Mouse (Mus musculus): ENCODE measurements at regions not wholly inside any gene's neighbourhood (a gene's known extent, or its start where the extent isn't known, plus 50 kb on each side); places are given as distances from the start of the nearest gene placed in this dataset.

- Histone ChIP-seq H3K9me3 (no peaks in the 10 kb centered on the region), H3K4me3 (no peak overlapping the region), H3K4me1 (no peaks in the 10 kb centered on the region), H3K27ac (no peak overlapping the region), H3K4me2 (no peak overlapping the region), H3K27me3 (no peaks in the 10 kb centered on the region), H3K9ac (no peak overlapping the region), H3K36me3 (no peaks in the 10 kb centered on the region)
- ATAC-seq (ENCODE audit: insufficient number of reproducible peaks, insufficient read depth, low FRiP score, low TSS enrichment, low read depth) = no peak
- WGBS = 65% methylated on average over 3 of the region's 3 CpGs
Measured at GRCm38 (mm10) chr15:68435961-68436360, 1935.3 kb upstream of the Lrrc6 start.

GRCm38 (mm10) chr15:68431251-68431650, 1930.5 kb upstream of the Lrrc6 start:
- H3K9me3 ChIP-seq = no peaks in the 10 kb centered on the region
- no peaks in the 10 kb centered on the region for H3K36me3 ChIP-seq
- H3K4me2 ChIP-seq = no peak overlapping the region
- H3K4me3 ChIP-seq = no peak overlapping the region
- no peak overlapping the region for H3K27ac ChIP-seq
- H3K4me1 ChIP-seq = no peaks in the 10 kb centered on the region
- 62% methylated on average over 2 of the region's 2 CpGs for WGBS
- H3K9ac ChIP-seq = no peak overlapping the region
- no peaks in the 10 kb centered on the region for H3K27me3 ChIP-seq
- ATAC-seq (ENCODE audit: insufficient number of reproducible peaks, insufficient read depth, low FRiP score, low TSS enrichment, low read depth) = no peak

- 57% methylated on average over 4 of the region's 4 CpGs for WGBS
- no peaks in the 10 kb centered on the region for H3K27me3 ChIP-seq
- H3K4me2 ChIP-seq = no peak overlapping the region
- no peaks in the 10 kb centered on the region for H3K4me1 ChIP-seq
- H3K27ac ChIP-seq = no peak overlapping the region
- ATAC-seq (ENCODE audit: insufficient number of reproducible peaks, insufficient read depth, low FRiP score, low TSS enrichment, low read depth) = no peak
- no peaks in the 10 kb centered on the region for H3K9me3 ChIP-seq
- no peak overlapping the region for H3K4me3 ChIP-seq
- H3K9ac ChIP-seq = no peak overlapping the region
- no peaks in the 10 kb centered on the region for H3K36me3 ChIP-seq
Measured at GRCm38 (mm10) chr15:68430486-68430885, 1929.8 kb upstream of the Lrrc6 start.

GRCm38 (mm10) chr15:68428444-68429228, 1927.9 kb upstream of the Lrrc6 start:
- Histone ChIP-seq H3K9me3 (no peaks in the 10 kb centered on the region), H3K27ac (no peak overlapping the region), H3K4me1 (no peaks in the 10 kb centered on the region), H3K4me2 (no peak overlapping the region), H3K36me3 (no peaks in the 10 kb centered on the region), H3K27me3 (no peaks in the 10 kb centered on the region), H3K4me3 (no peak overlapping the region), H3K9ac (no peak overlapping the region)
- 17% methylated on average over 6 of the region's 6 CpGs for WGBS
- ATAC-seq (ENCODE audit: insufficient number of reproducible peaks, insufficient read depth, low FRiP score, low TSS enrichment, low read depth) = no peak

GRCm38 (mm10) chr15:68417142-68417541, 1916.4 kb upstream of the Lrrc6 start:
- no peaks in the 10 kb centered on the region for H3K9me3 ChIP-seq
- no peak overlapping the region for H3K27ac ChIP-seq
- no peaks in the 10 kb centered on the region for H3K36me3 ChIP-seq
- H3K4me3 ChIP-seq = no peak overlapping the region
- no peak overlapping the region for H3K4me2 ChIP-seq
- no peaks in the 10 kb centered on the region for H3K4me1 ChIP-seq
- H3K27me3 ChIP-seq = no peaks in the 10 kb centered on the region
- WGBS = 11% methylated on average over 1 of the region's 1 CpGs
- ATAC-seq (ENCODE audit: insufficient number of reproducible peaks, insufficient read depth, low FRiP score, low TSS enrichment, low read depth) = no peak
- no peak overlapping the region for H3K9ac ChIP-seq

DNA sequence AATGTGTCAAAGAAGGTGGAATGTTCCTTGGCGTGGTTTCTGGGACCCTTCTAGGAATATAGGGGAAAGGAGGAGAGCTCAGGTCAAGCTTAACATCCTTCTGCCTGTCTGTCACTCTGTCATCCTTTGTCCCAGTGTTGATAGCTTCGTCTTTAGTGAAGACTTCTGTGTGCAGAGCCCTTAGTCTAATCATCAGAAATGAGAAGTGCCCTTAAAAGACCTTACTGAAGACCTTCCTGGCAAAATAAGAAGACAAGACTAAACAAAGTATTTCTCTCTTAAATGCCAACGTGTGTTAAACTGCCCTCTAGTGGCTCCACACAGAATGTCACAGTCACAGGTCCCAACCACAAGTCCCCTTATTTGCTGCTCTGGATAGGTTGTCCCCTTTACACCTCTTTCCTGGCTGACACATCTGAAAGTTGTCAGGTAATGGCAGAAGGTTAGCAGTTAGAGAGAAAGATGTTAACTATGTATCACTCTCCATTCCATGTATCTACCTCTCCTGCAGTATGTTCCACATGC, 1914.8 kb upstream of the Lrrc6 start:
- Histone ChIP-seq H3K4me3 (no peak overlapping the region), H3K9ac (no peak overlapping the region), H3K4me2 (no peak overlapping the region), H3K9me3 (no peaks in the 10 kb centered on the region), H3K36me3 (no peaks in the 10 kb centered on the region), H3K4me1 (no peaks in the 10 kb centered on the region), H3K27me3 (no peaks in the 10 kb centered on the region), H3K27ac (no peak overlapping the region)
- WGBS = 31% methylated on average over 3 of the region's 3 CpGs
- no peak for ATAC-seq (ENCODE audit: insufficient number of reproducible peaks, insufficient read depth, low FRiP score, low TSS enrichment, low read depth)

- no peak overlapping the region for H3K9ac ChIP-seq
- no peaks in the 10 kb centered on the region for H3K9me3 ChIP-seq
- H3K4me2 ChIP-seq = no peak overlapping the region
- no peaks in the 10 kb centered on the region for H3K4me1 ChIP-seq
- no peak overlapping the region for H3K4me3 ChIP-seq
- no peak for ATAC-seq (ENCODE audit: insufficient number of reproducible peaks, insufficient read depth, low FRiP score, low TSS enrichment, low read depth)
- 65% methylated on average over 4 of the region's 4 CpGs for WGBS
- H3K27me3 ChIP-seq = no peaks in the 10 kb centered on the region
- no peaks in the 10 kb centered on the region for H3K36me3 ChIP-seq
- no peak overlapping the region for H3K27ac ChIP-seq
Measured at GRCm38 (mm10) chr15:68414047-68414446, 1913.3 kb upstream of the Lrrc6 start.

DNA sequence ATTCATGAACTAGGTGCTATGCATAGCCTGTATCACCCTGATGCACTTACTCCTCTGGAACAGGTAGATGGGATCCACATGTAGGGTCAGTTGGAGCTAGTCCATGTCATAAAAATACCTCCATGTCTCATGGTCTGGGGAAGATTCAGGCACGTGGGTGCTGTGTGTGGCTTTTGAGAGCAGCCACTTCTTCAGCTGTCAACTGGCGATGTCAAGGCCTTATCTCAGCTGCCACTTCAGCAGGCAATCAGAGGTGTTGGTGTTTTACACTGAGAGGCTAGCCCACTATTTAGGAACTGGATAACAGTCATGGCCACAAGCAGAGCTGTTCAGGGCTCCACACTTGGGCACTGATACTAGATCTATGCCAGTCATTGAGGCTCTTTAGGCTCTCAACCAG, 1912.0 kb upstream of the Lrrc6 start:
- no peak for ATAC-seq (ENCODE audit: insufficient number of reproducible peaks, insufficient read depth, low FRiP score, low TSS enrichment, low read depth)
- H3K4me3 ChIP-seq = no peak overlapping the region
- H3K36me3 ChIP-seq = no peaks in the 10 kb centered on the region
- no peak overlapping the region for H3K9ac ChIP-seq
- H3K27ac ChIP-seq = no peak overlapping the region
- no peaks in the 10 kb centered on the region for H3K9me3 ChIP-seq
- no peak overlapping the region for H3K4me2 ChIP-seq
- 81% methylated on average over 2 of the region's 2 CpGs for whole genome bisulfite sequencing
- H3K4me1 ChIP-seq = no peaks in the 10 kb centered on the region
- no peaks in the 10 kb centered on the region for H3K27me3 ChIP-seq

GRCm38 (mm10) chr15:68412156-68412555, 1911.4 kb upstream of the Lrrc6 start:
- H3K27me3 ChIP-seq = no peaks in the 10 kb centered on the region
- H3K9ac ChIP-seq = no peak overlapping the region
- H3K4me3 ChIP-seq = no peak overlapping the region
- no peaks in the 10 kb centered on the region for H3K9me3 ChIP-seq
- WGBS = 87% methylated on average over 3 of the region's 3 CpGs
- no peaks in the 10 kb centered on the region for H3K4me1 ChIP-seq
- H3K27ac ChIP-seq = no peak overlapping the region
- no peaks in the 10 kb centered on the region for H3K36me3 ChIP-seq
- no peak overlapping the region for H3K4me2 ChIP-seq
- no peak for ATAC-seq (ENCODE audit: insufficient number of reproducible peaks, insufficient read depth, low FRiP score, low TSS enrichment, low read depth)

DNA sequence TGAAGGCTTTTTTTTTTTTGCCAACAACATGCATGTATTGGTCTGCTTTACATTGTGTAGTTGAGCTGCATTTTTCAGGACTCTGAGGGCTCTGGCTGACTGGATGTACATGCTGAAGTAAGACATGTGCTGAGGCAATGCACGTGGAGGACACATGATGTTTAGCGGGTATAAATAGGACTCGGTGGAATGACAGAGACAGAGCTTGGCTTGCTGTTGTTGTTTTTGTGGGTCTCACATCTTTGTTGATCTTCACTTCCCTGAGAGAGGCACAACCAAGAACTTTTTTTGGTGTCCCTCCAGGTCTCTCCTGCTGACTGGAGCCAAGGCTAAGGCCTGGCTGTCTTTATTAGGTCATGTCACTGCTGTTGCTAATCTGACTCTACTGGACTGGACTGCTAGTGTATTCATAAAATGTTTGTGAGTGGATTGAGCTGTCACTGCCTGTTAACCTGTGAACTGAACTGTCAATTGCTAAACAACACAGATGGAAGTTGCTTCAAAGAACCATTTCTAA, 1902.9 kb upstream of the Lrrc6 start:
- Histone ChIP-seq H3K36me3 (no peaks in the 10 kb centered on the region), H3K4me3 (no peak overlapping the region), H3K4me1 (no peaks in the 10 kb centered on the region), H3K27ac (no peak overlapping the region), H3K9me3 (no peaks in the 10 kb centered on the region), H3K9ac (no peak overlapping the region), H3K27me3 (no peaks in the 10 kb centered on the region), H3K4me2 (no peak overlapping the region)
- 89% methylated on average over 3 of the region's 3 CpGs for WGBS
- no peak for ATAC-seq (ENCODE audit: insufficient number of reproducible peaks, insufficient read depth, low FRiP score, low TSS enrichment, low read depth)

DNA sequence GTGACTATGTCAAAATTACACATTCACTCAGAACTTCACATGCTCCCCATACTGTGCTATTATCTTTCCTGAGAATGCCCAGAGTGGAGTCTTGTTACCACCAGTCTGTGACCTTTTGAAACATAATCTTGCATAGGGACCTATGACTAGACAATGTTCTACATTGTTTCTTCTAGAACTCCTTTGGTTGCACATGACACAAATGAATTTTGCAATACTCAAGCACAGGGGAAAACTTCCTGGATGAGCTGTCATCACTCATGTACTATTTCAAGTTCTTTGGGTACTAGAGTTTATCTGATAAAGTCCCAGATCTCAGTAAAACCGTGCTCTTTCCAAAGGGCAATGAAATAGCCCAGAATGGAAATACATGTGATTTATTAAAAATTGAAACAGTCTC, 1901.0 kb upstream of the Lrrc6 start:
- H3K4me2 ChIP-seq = no peak overlapping the region
- no peaks in the 10 kb centered on the region for H3K36me3 ChIP-seq
- no peak overlapping the region for H3K27ac ChIP-seq
- no peak overlapping the region for H3K4me3 ChIP-seq
- H3K4me1 ChIP-seq = no peaks in the 10 kb centered on the region
- WGBS = 71% methylated on average over 1 of the region's 1 CpGs
- H3K9me3 ChIP-seq = no peaks in the 10 kb centered on the region
- no peaks in the 10 kb centered on the region for H3K27me3 ChIP-seq
- ATAC-seq (ENCODE audit: insufficient number of reproducible peaks, insufficient read depth, low FRiP score, low TSS enrichment, low read depth) = no peak
- no peak overlapping the region for H3K9ac ChIP-seq

DNA sequence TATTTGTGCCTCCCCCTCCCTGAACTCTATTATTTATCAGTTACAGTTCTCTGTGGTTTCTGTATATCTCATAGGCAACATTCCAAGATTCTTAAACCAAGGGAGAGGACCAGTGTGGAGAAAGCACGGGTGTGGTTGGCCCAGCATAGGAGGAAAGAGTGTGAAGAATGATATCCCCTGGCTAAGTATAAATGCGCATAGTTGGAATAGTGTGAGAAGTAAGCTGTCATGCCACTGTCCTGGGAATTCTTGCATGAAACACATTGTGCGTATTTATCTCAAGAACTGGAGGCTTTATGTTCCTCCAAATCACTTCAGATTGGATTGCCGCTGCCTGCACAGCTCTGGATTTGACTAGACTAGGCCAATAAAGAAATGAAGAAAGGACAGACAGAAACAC, 1900.3 kb upstream of the Lrrc6 start:
- ATAC-seq (ENCODE audit: insufficient number of reproducible peaks, insufficient read depth, low FRiP score, low TSS enrichment, low read depth) = no peak

More for the DNA sequence above, 1900.3 kb upstream of the Lrrc6 start:
- Histone ChIP-seq H3K9me3 (no peaks in the 10 kb centered on the region), H3K4me2 (no peak overlapping the region), H3K4me1 (no peaks in the 10 kb centered on the region), H3K9ac (no peak overlapping the region), H3K27me3 (no peaks in the 10 kb centered on the region), H3K36me3 (no peaks in the 10 kb centered on the region), H3K27ac (no peak overlapping the region), H3K4me3 (no peak overlapping the region)
- 80% methylated on average over 4 of the region's 4 CpGs for WGBS
